Mouse (Mus musculus) adrenal gland, adult (tissue): ENCODE results near the gene Mapk9.

Source experiments
- DNase-seq, 2 experiments: peaks; one replicate each; pipeline ENCODE4 v3.0.0; 2022 to 2023; ENCODE audit warnings: low spot score in 1 of 2; ENCODE audit not compliant: inconsistent age in 2 of 2

Mapk9 gene

GRCm38 (mm10) chr11:49837717-49838407 lies 8.7 kb upstream of the Mapk9 start:
- DNase-seq: no peak

GRCm38 (mm10) chr11:49840666-49841065 lies 5.9 kb upstream of the Mapk9 start:
- no peak for DNase-seq

- no peak for DNase-seq
Measured at GRCm38 (mm10) chr11:49841886-49842285, 4.7 kb upstream of the Mapk9 start.

DNA sequence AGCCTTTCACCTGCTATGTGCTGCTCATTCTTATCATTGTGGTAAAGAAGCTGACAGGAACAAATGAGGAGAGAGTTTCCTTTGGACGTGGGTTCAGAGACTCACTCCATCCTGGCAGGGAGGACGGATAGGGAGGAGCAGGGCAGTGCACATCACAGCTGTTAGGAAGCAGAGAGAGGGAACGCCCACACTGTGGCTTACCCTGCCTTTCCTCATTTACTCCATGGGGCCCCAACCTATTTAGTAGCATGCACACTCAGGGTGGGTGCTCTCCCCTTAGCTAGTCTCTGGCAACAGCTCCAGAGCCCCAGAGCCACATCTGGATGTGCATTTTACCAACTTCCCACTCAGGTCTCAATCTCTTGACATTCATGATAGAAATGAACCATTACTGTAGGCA lies 3.8 kb upstream of the Mapk9 start:
- DNase-seq: no peak

DNA sequence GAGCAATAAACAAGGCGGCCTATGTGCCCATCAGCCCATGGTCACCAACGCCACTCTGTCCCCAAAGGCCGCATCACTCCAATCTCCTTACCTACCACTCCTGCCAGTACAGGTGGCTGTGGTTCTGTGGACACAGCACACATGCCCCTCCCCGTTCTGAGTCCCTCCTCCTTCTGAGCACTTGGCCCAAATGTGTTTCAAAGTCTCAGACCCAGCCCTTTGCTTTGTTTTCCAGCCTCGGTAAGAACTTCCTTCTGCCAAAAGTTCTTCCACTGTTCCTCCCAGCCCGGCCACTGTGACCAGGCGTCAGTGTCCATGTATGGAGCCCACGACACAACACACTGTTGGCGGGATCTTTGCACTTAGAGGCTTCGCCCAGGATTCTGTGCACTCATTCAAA lies 2.2 kb upstream of the Mapk9 start:
- no peak for DNase-seq

- DNase-seq: peak; percentile 63 to 90
Measured at GRCm38 (mm10) chr11:49844969-49845368, 1.6 kb upstream of the Mapk9 start.

GRCm38 (mm10) chr11:49845958-49846357 lies 593 bp upstream of the Mapk9 start:
- DNase-seq: no peak

- DNase-seq: peak in 1 of 2 experiments; percentile 86
Measured at GRCm38 (mm10) chr11:49847071-49847810, 690 bp downstream of the Mapk9 start.

DNA sequence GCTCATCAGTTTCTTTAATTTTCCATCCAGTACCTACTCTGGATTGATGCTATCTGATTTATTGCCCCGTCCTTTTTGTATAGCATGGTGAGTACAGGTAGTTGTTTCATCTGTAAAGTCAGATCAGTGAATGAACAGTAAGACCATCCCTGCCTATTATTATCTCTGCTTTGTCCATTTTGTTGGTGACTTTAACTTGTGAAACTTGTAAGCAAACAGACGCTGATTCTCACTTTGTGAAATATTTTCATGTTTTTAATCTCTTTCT lies 1.2 kb downstream of the Mapk9 start:
- peak in 1 of 2 experiments; percentile 70 for DNase-seq

GRCm38 (mm10) chr11:49848080-49848815 lies 1.7 kb downstream of the Mapk9 start:
- peak; percentile 58 to 84 for DNase-seq

GRCm38 (mm10) chr11:49850331-49850730 lies 3.8 kb downstream of the Mapk9 start:
- peak in 1 of 2 experiments; percentile 28 for DNase-seq

GRCm38 (mm10) chr11:49855144-49855543 lies 8.6 kb downstream of the Mapk9 start:
- no peak for DNase-seq

DNA sequence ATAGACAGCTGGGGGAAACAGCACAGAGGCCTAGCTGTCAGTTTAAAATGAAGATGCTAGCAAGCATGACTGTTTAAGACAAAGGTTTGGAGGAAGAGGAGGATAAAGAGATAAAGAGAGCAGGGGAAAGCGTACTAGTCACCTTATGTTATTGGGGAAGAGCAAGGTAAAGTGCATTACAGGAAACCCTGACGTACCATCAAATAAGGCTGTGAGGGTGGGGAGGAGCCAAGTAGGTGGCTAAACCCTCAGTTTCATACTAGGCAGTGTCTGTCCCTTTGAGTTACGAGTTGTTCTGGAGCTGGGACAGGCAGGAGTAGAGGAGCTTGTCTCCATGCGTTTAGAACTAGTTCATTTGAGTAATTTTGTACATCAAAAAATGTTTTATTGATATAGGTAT lies 14.6 kb downstream of the Mapk9 start:
- DNase-seq: no peak

GRCm38 (mm10) chr11:49863926-49864325 lies 17.4 kb downstream of the Mapk9 start:
- no peak for DNase-seq

- no peak for DNase-seq
Measured at GRCm38 (mm10) chr11:49867320-49867719, 20.8 kb downstream of the Mapk9 start.

DNA sequence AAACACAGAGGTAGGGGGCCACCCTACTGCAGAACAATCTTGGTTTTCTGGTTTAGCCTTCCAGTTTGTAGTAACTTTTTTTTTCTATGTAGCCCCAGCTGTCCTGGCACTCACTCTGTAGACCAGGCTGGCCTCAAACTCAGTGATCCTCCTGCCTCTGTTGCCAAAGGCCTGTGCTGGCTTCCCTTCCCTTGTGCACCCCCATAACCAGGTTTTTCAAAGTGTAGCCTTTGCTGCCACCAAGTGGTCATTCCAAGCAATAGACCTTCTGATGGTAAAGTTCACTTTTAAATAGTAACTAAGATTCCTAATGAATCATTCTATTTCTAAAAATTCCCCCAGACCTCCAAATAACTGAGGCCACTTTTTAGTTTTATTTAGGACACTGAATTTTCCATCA lies 23.2 kb downstream of the Mapk9 start:
- DNase-seq: peak; percentile 42 to 83

- DNase-seq: peak; percentile 23 to 75
Measured at GRCm38 (mm10) chr11:49871914-49872313, 25.4 kb downstream of the Mapk9 start.

DNA sequence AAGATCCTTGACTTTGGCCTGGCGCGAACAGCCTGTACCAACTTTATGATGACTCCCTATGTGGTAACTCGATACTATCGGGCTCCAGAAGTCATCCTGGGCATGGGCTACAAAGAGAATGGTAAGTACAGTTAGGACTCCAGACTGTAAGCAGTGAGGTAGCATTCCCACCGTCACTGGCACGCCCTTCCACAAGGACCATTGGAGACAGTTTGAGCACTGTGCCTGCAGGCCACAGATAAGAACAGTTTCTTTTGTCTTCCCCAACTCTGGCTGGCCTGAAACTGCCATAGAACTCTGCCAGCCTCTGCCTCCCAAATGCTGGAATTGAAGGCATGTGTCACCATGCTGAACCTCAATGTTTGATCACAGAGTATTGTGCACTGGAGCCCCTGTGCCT lies 26.2 kb downstream of the Mapk9 start:
- no peak for DNase-seq

DNA sequence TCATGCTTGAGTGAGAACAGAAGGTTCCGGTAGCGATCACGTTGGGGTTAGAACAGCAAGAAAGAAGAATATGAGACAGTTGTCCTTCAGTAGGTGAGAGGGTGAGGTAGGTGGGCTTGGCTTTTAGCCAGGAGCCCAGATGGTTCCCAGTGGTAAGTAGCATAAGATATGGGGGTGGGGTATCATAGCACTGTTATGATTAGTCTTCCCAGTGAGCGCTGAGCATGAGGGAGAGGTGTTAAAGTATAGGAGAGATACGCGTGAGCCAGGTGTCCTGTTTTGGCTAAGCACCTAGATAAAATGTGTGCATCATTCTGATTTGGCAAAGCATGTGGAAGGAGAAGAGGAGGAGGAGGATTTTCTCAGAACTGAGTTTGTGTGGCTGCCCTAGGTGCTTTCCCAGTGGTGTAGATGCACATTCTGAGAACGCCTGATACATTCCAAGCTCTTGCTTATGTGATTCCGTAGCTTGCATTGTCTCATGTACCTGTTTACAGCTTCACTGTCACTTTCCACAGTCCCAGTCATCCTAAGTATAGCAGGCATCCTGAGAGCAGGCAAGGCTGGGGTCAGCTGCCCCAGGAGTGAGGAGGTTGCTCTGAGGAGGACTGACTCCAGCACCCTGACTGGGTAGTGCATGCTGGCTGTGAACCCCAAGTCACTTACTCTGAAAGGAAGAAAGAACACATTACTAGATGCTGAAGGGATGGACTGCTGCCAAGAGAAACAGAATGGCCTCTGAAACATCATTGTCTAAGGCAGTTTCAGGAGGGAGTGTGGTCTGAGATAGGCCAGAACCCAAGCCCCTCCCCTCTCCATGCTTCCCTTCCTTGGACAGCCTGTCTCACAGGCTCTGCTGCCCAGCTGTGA lies 30.6 kb downstream of the Mapk9 start:
- no peak for DNase-seq

DNA sequence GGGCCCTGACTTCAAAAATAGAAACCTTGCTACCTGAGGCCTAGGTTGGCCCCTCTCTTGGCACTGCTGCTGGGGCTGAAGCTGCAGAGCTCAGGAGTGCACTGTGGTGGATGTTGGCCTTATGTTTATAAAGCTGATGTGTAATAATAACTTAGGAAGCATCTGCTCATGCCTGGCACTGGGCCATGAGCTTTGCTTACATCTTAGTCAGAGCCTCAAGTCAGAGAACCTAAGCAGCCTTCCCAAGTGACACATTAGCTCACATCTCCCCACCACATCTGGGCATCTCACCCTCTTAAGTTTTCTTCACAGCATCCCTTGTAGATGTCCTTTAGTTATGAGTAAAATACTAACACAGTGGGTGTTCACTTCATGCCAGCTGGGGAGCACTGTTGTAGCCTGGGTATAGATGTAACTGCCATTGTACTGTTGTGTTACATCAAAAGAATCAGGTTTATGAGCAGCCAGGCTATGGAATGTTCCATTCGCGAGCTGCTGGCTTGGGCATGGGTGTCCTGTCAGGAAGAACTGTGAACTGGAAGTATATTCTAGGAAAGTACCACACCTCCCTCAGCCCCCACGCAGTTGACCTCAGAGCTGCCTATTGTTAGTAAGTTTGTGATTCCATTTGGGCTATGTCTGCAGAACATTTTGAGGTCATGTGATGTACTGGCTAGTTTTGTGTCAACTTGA lies 33.5 kb downstream of the Mapk9 start:
- DNase-seq: no peak

GRCm38 (mm10) chr11:49883394-49883793 lies 36.8 kb downstream of the Mapk9 start:
- no peak for DNase-seq
